Mouse (Mus musculus) cortical plate, adult 2 months (tissue): ENCODE measurements around the gene Parm1. TPM values are rescaled to one million over a fixed set of nuclear protein-coding genes. Genes with fewer than 3 reads are reported as not detected.

Source experiments
- H3K27ac ChIP-seq: fragments of 200-500 bp; 2 replicates; pipeline ENCODE4 v1.5.1; 2012; ENCODE audit warnings: low read length, control low read depth, inconsistent platforms; ENCODE audit not compliant: insufficient read depth
- H3K4me1 ChIP-seq: fragments of 200-500 bp; 2 replicates; pipeline ENCODE4 v1.6.1; 2011; ENCODE audit warnings: low read length; ENCODE audit not compliant: control insufficient read depth, insufficient read depth
- H3K4me3 ChIP-seq: fragments of 200-500 bp; 2 replicates; pipeline ENCODE4 v1.5.1; 2011; ENCODE audit warnings: mild to moderate bottlenecking, low read length, control low read depth; ENCODE audit not compliant: insufficient read depth
- CTCF ChIP-seq: fragments of 200-500 bp; IDR thresholded peaks from 2 replicates; pipeline ENCODE4 v1.5.1; 2011; ENCODE audit warnings: mild to moderate bottlenecking, control low read depth, low read length; ENCODE audit not compliant: insufficient read depth; ENCODE audit errors: extremely low read depth
- POLR2A ChIP-seq: fragments of 200-500 bp; IDR thresholded peaks from 2 replicates; pipeline ENCODE4 v1.6.1; 2011; ENCODE audit warnings: mild to moderate bottlenecking, low read length, control low read depth; ENCODE audit not compliant: insufficient read depth; ENCODE audit errors: extremely low read depth
- polyA plus RNA-seq: library from polyadenylated mRNA; depleted of rRNA; stranded (reverse); fragments of >200 nt; gene quantifications from 2 replicates; pipeline ENCODE4 v1.2.3, GENCODE M21; 2012

Parm1 gene
- polyA plus RNA-seq, 1 experiment = 21.2 TPM

DNA sequence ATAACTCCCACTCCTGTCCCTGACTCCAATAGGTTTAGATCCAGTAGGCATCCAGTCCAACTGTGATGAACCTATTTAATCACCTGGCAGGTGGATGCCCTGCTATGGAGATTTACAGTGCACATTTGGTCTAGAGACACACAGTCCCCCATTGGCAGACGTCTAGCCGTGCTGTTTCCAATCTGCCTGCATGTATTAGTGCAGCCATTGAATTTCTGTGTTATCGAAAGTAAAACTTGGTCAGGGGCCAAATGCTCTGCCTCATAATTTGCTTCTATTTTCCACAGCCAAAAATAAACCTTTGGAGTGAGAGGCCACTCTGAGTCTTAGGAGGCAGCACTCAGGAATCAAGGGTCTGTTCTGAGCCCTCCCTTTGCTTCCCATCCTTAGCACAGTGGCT is 46.6 kb downstream of the Parm1 start:
- 0 out of 2 replicates have a peak, but pooled peaks cover 3% of the 10 kb centered on the region for H3K4me1 ChIP-seq
- TF ChIP-seq POLR2A (no peak), CTCF (no peak)
- no peak overlapping the region for H3K27ac ChIP-seq
- no peak overlapping the region for H3K4me3 ChIP-seq

DNA sequence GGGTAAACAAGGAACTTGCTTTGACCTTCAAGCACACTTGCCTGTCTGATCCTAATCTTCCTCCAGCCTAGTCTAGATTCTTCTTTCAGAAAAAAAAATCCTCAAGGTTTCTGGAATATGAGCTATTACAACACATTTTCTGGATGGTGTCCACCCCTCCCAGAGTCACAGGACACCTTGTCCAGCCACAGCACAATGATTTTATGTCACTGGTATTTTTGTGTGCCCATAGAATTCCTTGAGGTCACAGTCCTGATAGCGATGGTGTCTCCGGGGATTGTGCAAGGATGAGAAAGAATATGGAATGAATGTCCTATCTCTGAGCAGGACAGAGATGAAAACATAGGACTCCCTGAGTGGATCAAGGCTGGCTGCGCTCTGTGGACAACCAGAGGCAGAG is 48.0 kb downstream of the Parm1 start:
- TF ChIP-seq CTCF = no peak
- TF ChIP-seq POLR2A = no peak
- H3K4me3 ChIP-seq = no peak overlapping the region
- H3K27ac ChIP-seq = no peak overlapping the region
- H3K4me1 ChIP-seq = 0 out of 2 replicates have a peak, but pooled peaks cover 3% of the 10 kb centered on the region

DNA sequence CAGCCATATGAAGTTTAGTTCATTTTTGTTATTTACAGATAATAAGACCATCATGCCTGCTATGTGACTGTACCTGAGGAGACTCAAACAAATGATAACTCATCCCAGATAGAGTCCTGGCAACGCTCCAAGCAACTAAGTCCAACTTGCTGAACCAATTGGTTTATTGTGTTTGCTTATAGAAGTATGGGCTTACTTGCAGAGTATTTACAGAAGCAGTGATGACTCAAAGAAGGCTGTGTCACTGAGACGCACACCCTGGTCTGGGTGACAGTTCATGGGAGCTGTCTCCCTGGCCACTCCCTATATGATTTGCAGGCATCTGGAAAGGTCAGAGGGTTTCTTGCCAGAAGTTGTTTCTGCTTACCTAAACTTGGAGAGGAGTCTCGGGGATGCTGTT is 49.2 kb downstream of the Parm1 start:
- TF ChIP-seq CTCF = no peak
- TF ChIP-seq POLR2A = no peak
- 0 out of 2 replicates have a peak, but pooled peaks cover 3% of the 10 kb centered on the region for H3K4me1 ChIP-seq

DNA sequence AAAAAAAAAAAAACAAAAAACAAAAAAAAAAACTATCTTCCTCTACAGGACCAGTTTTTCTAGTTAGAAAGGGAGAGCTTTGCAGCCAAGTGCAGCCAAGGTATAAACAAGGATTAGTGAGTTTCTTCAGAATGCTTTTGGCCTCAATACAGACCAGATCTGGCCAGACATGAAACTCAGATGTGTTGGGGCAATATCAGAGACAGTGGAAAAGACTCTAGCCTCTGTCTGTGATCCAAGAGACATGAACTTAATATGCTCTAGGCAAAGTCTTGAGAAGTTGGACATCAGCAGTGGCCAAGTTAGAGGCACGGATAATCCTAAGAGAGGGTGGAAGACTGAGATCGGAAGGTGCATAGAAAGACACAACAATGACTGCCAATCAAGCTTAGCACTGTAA is 56.8 kb downstream of the Parm1 start:
- H3K4me1 ChIP-seq = no peaks in the 10 kb centered on the region
- TF ChIP-seq CTCF = no peak
- no peak for TF ChIP-seq POLR2A
- no peak overlapping the region for H3K27ac ChIP-seq
- no peak overlapping the region for H3K4me3 ChIP-seq

More for the DNA sequence above, 49.2 kb downstream of the Parm1 start:
- no peak overlapping the region for H3K27ac ChIP-seq
- H3K4me3 ChIP-seq = no peak overlapping the region

DNA sequence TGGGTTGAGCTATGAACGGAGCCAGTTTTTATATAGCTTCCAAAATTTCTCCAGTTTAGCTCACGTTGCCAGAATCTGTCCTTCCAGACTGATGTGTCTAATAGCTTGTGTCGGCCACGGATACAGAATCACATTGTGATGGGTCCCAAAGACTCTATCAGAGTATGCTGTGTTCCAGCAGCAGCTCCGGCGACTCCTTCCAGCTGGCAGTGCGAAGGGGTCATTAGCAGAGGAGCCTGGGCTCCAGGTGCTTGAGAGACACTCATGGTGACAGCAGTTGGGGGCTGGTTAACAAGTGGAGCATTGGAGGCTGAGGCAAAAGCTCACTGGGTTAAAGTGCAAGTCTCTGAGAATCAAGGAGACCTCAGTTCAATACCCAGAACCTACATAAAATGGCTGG is 61.5 kb downstream of the Parm1 start:
- no peak overlapping the region for H3K4me3 ChIP-seq
- H3K27ac ChIP-seq = no peak overlapping the region
- TF ChIP-seq POLR2A (no peak), CTCF (no peak)
- no peaks in the 10 kb centered on the region for H3K4me1 ChIP-seq

DNA sequence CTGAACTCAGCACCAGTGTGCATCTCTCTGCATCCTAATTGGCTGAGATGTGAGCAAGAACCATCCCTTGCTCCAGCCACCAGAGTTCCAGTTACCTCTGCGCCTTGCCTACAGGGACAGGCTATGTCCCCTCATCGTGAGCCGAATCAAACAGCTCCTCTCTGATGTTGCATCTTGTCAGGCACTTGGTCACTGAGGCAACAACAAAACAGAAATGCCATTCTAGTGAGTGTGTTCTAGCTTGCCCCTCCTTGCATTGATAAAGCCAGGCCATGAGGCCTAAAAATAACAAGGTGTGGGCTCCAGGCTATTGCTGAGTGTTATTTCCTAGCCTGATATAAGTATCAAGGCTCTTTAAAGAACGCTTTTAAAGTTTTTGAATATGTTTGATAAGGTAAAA is 64.4 kb downstream of the Parm1 start:
- Histone ChIP-seq H3K27ac (no peak overlapping the region), H3K4me1 (no peaks in the 10 kb centered on the region), H3K4me3 (no peak overlapping the region)
- no peak for TF ChIP-seq POLR2A
- no peak for TF ChIP-seq CTCF

DNA sequence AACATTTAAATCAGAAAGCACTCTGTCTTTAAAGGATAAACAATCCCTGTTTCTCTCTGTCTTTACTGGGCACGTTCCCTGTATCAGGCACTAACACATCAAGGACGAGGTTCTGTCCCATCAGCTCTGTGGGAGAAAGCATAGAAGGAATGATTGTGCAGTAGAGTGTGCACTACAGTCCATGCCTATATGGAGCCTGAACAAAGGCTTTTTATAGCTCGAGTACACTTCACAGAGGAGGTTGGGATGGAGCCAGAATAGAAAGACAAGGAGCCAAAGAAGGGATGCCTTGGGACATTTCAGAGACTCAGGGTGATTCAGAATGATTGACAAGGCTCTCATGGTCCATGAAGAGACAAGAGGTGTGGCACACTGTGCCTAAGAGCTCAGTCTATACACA is 68.8 kb downstream of the Parm1 start:
- no peak for TF ChIP-seq CTCF
- TF ChIP-seq POLR2A = no peak

DNA sequence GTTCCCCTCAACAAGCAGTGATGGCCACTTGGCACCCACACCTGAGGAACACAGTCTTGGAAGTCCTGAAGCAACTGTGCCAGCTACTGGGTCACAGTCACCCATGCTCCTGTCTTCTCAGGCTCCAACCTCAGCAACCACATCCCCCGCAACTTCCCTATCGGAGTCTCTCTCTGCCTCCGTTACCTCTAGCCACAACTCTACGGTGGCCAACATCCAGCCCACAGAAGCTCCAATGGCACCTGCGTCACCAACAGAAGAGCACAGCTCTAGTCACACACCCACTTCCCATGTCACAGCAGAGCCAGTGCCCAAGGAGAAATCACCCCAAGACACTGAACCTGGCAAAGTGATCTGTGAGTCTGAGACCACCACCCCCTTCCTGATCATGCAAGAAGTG is 76.7 kb downstream of the Parm1 start:
- Histone ChIP-seq H3K27ac (no peak overlapping the region), H3K4me1 (no peaks in the 10 kb centered on the region), H3K4me3 (no peak overlapping the region)
- TF ChIP-seq CTCF (no peak), POLR2A (no peak)

More for the DNA sequence above, 68.8 kb downstream of the Parm1 start:
- no peak overlapping the region for H3K4me3 ChIP-seq
- H3K4me1 ChIP-seq = no peaks in the 10 kb centered on the region
- H3K27ac ChIP-seq = no peak overlapping the region

DNA sequence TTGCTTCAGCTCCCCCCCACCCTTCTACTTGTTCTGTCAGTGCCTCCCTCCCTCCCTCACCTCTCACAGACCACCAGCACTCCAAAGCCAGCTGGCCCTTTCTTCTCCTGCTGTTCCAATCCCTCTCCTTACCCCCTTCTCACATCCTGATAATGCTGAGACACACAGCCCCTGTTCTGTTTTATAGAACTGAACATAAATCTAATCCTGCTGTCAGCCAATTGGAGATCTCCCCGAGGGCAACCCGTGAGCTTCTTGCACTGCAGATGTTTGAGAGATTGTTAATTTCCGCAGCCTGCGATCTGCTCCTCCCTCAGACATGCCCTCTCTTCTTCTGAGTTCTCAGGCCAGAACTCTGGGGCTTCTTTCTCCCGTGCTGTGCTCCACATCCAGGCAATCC is 79.8 kb downstream of the Parm1 start:
- Histone ChIP-seq H3K27ac (no peak overlapping the region), H3K4me1 (no peaks in the 10 kb centered on the region), H3K4me3 (no peak overlapping the region)
- TF ChIP-seq CTCF = no peak
- TF ChIP-seq POLR2A = no peak

DNA sequence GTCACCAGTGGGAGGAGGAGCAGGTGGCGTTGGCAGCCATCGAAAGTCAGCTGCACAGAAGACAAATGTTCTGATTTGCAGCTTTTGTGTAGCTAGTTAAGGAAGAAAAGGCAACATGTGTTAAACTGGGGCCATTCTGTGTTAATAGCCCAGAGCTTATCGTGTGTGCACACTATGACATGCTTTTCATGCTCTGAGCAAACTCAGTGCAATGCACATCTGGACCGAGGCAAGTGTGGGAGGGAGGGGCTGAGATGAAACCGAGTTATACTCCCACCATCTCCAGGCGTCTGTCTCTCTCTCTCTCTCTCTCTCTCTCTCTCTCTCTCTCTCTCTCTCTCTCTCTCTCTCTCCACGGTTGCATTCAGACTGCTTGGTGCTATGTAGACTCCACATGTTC is 82.4 kb downstream of the Parm1 start:
- TF ChIP-seq CTCF (no peak), POLR2A (no peak)
- Histone ChIP-seq H3K4me3 (no peak overlapping the region), H3K27ac (no peak overlapping the region), H3K4me1 (no peaks in the 10 kb centered on the region)

DNA sequence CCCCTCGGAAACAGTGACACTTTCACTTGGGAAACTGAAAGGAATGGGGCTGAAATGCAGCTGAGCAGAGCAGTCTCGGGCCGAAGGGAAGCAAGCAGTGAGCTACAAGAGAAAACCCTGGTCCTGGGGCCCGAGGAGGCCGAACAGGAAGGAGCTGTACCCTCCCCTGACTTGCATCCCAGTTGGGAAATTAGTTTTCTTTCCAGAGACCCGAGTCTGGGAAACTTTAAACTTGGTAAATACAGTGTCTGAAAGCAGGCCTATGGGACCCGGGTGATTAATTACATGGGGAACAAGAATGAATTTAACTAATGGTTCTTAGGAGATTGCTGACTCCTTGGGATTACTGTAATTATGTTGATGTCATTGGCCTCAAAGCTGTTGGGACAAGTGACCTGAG is 85.9 kb downstream of the Parm1 start:
- H3K4me1 ChIP-seq = no peaks in the 10 kb centered on the region
- no peak overlapping the region for H3K27ac ChIP-seq
- TF ChIP-seq CTCF (no peak), POLR2A (no peak)
- no peak overlapping the region for H3K4me3 ChIP-seq
